Mouse (Mus musculus): ENCODE measurements around the gene Ralgapa1. TPM values are rescaled to one million over a fixed set of nuclear protein-coding genes. Genes with fewer than 3 reads are reported as not detected.

Ralgapa1 gene
- total and polyA plus RNA-seq, 3 experiments, result 14.1 to 111 (median 29.7) TPM

- Histone ChIP-seq H3K36me3 (ENCODE audit: control insufficient read depth in 1 of 2, insufficient read depth in 2 of 2, low read length in 2 of 2) (peaks cover 0 to 3% of the 10 kb centered on the region in 2 experiments; a peak in 2 of 4 replicates), H3K4me1 (ENCODE audit: control insufficient read depth in 1 of 2, insufficient read depth in 2 of 2, low read length in 2 of 2) (no peaks in the 10 kb centered on the region), H3K9ac (ENCODE audit: control insufficient read depth, low read depth, low read length, poor library complexity, severe bottlenecking) (no peak overlapping the region), H3K79me2 (ENCODE audit: control insufficient read depth, insufficient read depth, low read length, poor library complexity) (no peaks in the 10 kb centered on the region), H3K4me3 (ENCODE audit: control insufficient read depth in 1 of 2, insufficient read depth in 1 of 2, low read depth in 2 of 2, low read length in 2 of 2) (no peak overlapping the region), H3K27me3 (ENCODE audit: control insufficient read depth in 1 of 2, insufficient read depth in 2 of 2, low read length in 2 of 2) (no peaks in the 10 kb centered on the region), H3K9me3 (replicated peaks; ENCODE audit: insufficient read depth, low read length) (no peaks in the 10 kb centered on the region), H3K27ac (ENCODE audit: control insufficient read depth, low read depth, low read length) (no peak overlapping the region)
- no peak for TF ChIP-seq KAT2A (conservative IDR thresholded peaks at IDR 0.05; ENCODE audit: low read depth, low read length)
- TF ChIP-seq POLR2A (IDR thresholded peaks at IDR 0.05; ENCODE audit: control insufficient read depth in 1 of 2, insufficient read depth in 1 of 2, low read depth in 1 of 2, low read length in 2 of 2, poor library complexity in 1 of 2), result no peak
- no peak for TF ChIP-seq RCOR1 (IDR thresholded peaks at IDR 0.05; ENCODE audit: low read depth, low read length)
- DNase-seq (ENCODE audit: low read depth, low spot score), result no peak
These were observed 48.8 kb upstream of the Ralgapa1 start for GRCm38 (mm10) chr12:55869622-55870322.

- no peaks in the 10 kb centered on the region for H3K4me1 ChIP-seq (ENCODE audit: control insufficient read depth in 1 of 2, insufficient read depth in 2 of 2, low read length in 2 of 2)
- no peaks in the 10 kb centered on the region for H3K9me3 ChIP-seq (replicated peaks; ENCODE audit: insufficient read depth, low read length)
- H3K9ac ChIP-seq (ENCODE audit: control insufficient read depth, low read depth, low read length, poor library complexity, severe bottlenecking), result no peak overlapping the region
- H3K27ac ChIP-seq (ENCODE audit: control insufficient read depth, low read depth, low read length), result no peak overlapping the region
- H3K36me3 ChIP-seq (ENCODE audit: control insufficient read depth in 1 of 2, insufficient read depth in 2 of 2, low read length in 2 of 2), result peaks cover 0 to 3% of the 10 kb centered on the region in 2 experiments; a peak in 2 of 4 replicates
- no peaks in the 10 kb centered on the region for H3K79me2 ChIP-seq (ENCODE audit: control insufficient read depth, insufficient read depth, low read length, poor library complexity)
- H3K4me3 ChIP-seq (ENCODE audit: control insufficient read depth in 1 of 2, insufficient read depth in 1 of 2, low read depth in 2 of 2, low read length in 2 of 2), result no peak overlapping the region
- no peak for DNase-seq (ENCODE audit: low read depth, low spot score)
- TF ChIP-seq TAL1 (IDR thresholded peaks at IDR 0.05; ENCODE audit: low read length) (no peak), EP300 (IDR thresholded peaks at IDR 0.05; ENCODE audit: low read depth in 1 of 2, low read length in 2 of 2) (peak; percentile 27 to 60; a peak in 2 of 4 replicates)
- H3K27me3 ChIP-seq (ENCODE audit: control insufficient read depth in 1 of 2, insufficient read depth in 2 of 2, low read length in 2 of 2), result no peaks in the 10 kb centered on the region
These were observed 46.8 kb upstream of the Ralgapa1 start for GRCm38 (mm10) chr12:55867738-55868137.

- DNase-seq (ENCODE audit: low read depth, low spot score), result no peak
- no peak for TF ChIP-seq MAX (IDR thresholded peaks at IDR 0.05; ENCODE audit: low read length)
- no peak for TF ChIP-seq MEF2A (IDR thresholded peaks at IDR 0.05; ENCODE audit: extremely low read depth, insufficient replicate concordance, low read depth, low read length, poor library complexity, severe bottlenecking)
- TF ChIP-seq EP300 (IDR thresholded peaks at IDR 0.05; ENCODE audit: low read depth in 1 of 2, low read length in 2 of 2), result no peak
- TF ChIP-seq MYB (IDR thresholded peaks at IDR 0.05; ENCODE audit: low read depth, low read length), result no peak
- TF ChIP-seq ELF1 (IDR thresholded peaks at IDR 0.05; ENCODE audit: low read depth, low read length), result no peak
- no peak for TF ChIP-seq MYC (IDR thresholded peaks at IDR 0.05; ENCODE audit: low read depth, low read length)
- no peak for TF ChIP-seq ZC3H11A (IDR thresholded peaks at IDR 0.05; ENCODE audit: low read depth, low read length)
- TF ChIP-seq ZNF384 (IDR thresholded peaks at IDR 0.05; ENCODE audit: low read depth, low read length), result no peak
- TF ChIP-seq E2F4 (IDR thresholded peaks at IDR 0.05; ENCODE audit: borderline replicate concordance, low read depth, low read length), result no peak
- no peaks in the 10 kb centered on the region for H3K9me3 ChIP-seq (replicated peaks; ENCODE audit: insufficient read depth, low read length)
- no peak overlapping the region for H3K4me3 ChIP-seq (ENCODE audit: control insufficient read depth in 1 of 2, insufficient read depth in 1 of 2, low read depth in 2 of 2, low read length in 2 of 2)
- no peak overlapping the region for H3K27ac ChIP-seq (ENCODE audit: control insufficient read depth, low read depth, low read length)
- H3K79me2 ChIP-seq (ENCODE audit: control insufficient read depth, insufficient read depth, low read length, poor library complexity), result no peaks in the 10 kb centered on the region
- no peak overlapping the region for H3K9ac ChIP-seq (ENCODE audit: control insufficient read depth, low read depth, low read length, poor library complexity, severe bottlenecking)
- H3K36me3 ChIP-seq (ENCODE audit: control insufficient read depth in 1 of 2, insufficient read depth in 2 of 2, low read length in 2 of 2), result peaks cover 0 to 13% of the 10 kb centered on the region in 2 experiments; a peak in 2 of 4 replicates
- H3K4me1 ChIP-seq (ENCODE audit: control insufficient read depth in 1 of 2, insufficient read depth in 2 of 2, low read length in 2 of 2), result no peaks in the 10 kb centered on the region
- no peaks in the 10 kb centered on the region for H3K27me3 ChIP-seq (ENCODE audit: control insufficient read depth in 1 of 2, insufficient read depth in 2 of 2, low read length in 2 of 2)
These were observed 39.7 kb upstream of the Ralgapa1 start for GRCm38 (mm10) chr12:55860631-55861030.
